Mouse (Mus musculus): Measurements from ENCODE around the gene Gm17324. TPM values are rescaled to one million over a fixed set of nuclear protein-coding genes. Genes with fewer than 3 reads are reported as not detected.
A peak's percentile ranks its signal among the peaks of the same experiment; 100 is the strongest.
"Not testable (repeated sequence)": the region's sequence is repeated elsewhere in the genome, so short reads cannot be mapped to it uniquely, and the experiment has no call there.

The Gm17324 gene
- polyA plus RNA-seq, 1 experiment from 2014 or later = 0.56 TPM

GRCm38 (mm10) chr9:78479308-78479707, 30.7 kb upstream of the Gm17324 start:
- Histone ChIP-seq H3K9ac (0 out of 2 replicates have a peak overlapping the region, but pooled peaks have one; percentile 5), H3K4me1 (peaks cover 16% of the 10 kb centered on the region), H3K4me2 (peak overlapping the region; percentile 64), H3K4me3 (peak overlapping the region; percentile 99), H3K36me3 (peaks cover 30% of the 10 kb centered on the region)
- not testable (repeated sequence) for H3K27ac ChIP-seq; H3K27me3 ChIP-seq; ATAC-seq (ENCODE audit: borderline replicate concordance, extremely low read depth, low FRiP score, low TSS enrichment); H3K9me3 ChIP-seq
- 24% methylated on average over 8 of the region's 8 CpGs for WGBS

GRCm38 (mm10) chr9:78478009-78478605, 29.5 kb upstream of the Gm17324 start:
- H3K9ac ChIP-seq; H3K27me3 ChIP-seq; H3K9me3 ChIP-seq; H3K27ac ChIP-seq; H3K4me3 ChIP-seq; ATAC-seq (ENCODE audit: borderline replicate concordance, extremely low read depth, low FRiP score, low TSS enrichment): not testable (repeated sequence)
- peaks cover 39% of the 10 kb centered on the region for H3K36me3 ChIP-seq
- H3K4me2 ChIP-seq = peak overlapping the region; percentile 12; the same call in 1 of the 2 replicates
- WGBS = 61% methylated on average over 1 of the region's 1 CpGs
- H3K4me1 ChIP-seq = peaks cover 16% of the 10 kb centered on the region

GRCm38 (mm10) chr9:78477021-78477551, 28.5 kb upstream of the Gm17324 start:
- H3K36me3 ChIP-seq = peaks cover 39% of the 10 kb centered on the region
- peaks cover 10% of the 10 kb centered on the region; the same call in 1 of the 2 replicates for H3K4me1 ChIP-seq
- H3K9ac ChIP-seq = no peak overlapping the region
- 5% methylated on average over 5 of the region's 5 CpGs for WGBS
- no peaks in the 10 kb centered on the region for H3K27me3 ChIP-seq
- no peak for ATAC-seq (ENCODE audit: borderline replicate concordance, extremely low read depth, low FRiP score, low TSS enrichment)
- no peak overlapping the region for H3K4me2 ChIP-seq
- H3K9me3 ChIP-seq = no peaks in the 10 kb centered on the region
- H3K4me3 ChIP-seq = no peak overlapping the region
- 0 out of 2 replicates have a peak overlapping the region, but pooled peaks have one; percentile 5 for H3K27ac ChIP-seq

- ATAC-seq (ENCODE audit: borderline replicate concordance, extremely low read depth, low FRiP score, low TSS enrichment) = peak; percentile 2; the same call in 1 of the 2 replicates
- Histone ChIP-seq H3K27me3 (no peaks in the 10 kb centered on the region), H3K4me3 (no peak overlapping the region), H3K36me3 (peaks cover 39% of the 10 kb centered on the region), H3K9me3 (no peaks in the 10 kb centered on the region), H3K9ac (no peak overlapping the region), H3K4me1 (peaks cover 10% of the 10 kb centered on the region; the same call in 1 of the 2 replicates), H3K27ac (peak overlapping the region; percentile 5; the same call in 1 of the 2 replicates), H3K4me2 (no peak overlapping the region)
- 15% methylated on average over 1 of the region's 1 CpGs for WGBS
Observed at GRCm38 (mm10) chr9:78476531-78477020, 28.0 kb upstream of the Gm17324 start.

- no peak for ATAC-seq (ENCODE audit: borderline replicate concordance, extremely low read depth, low FRiP score, low TSS enrichment)
- no peak overlapping the region for H3K27ac ChIP-seq
- H3K36me3 ChIP-seq = peaks cover 44% of the 10 kb centered on the region
- H3K9ac ChIP-seq = no peak overlapping the region
- no peaks in the 10 kb centered on the region for H3K27me3 ChIP-seq
- no peaks in the 10 kb centered on the region for H3K9me3 ChIP-seq
- no peak overlapping the region for H3K4me3 ChIP-seq
- 68% methylated on average over 4 of the region's 4 CpGs for whole genome bisulfite sequencing
- H3K4me1 ChIP-seq = peaks cover 10% of the 10 kb centered on the region; the same call in 1 of the 2 replicates
- no peak overlapping the region for H3K4me2 ChIP-seq
Observed at GRCm38 (mm10) chr9:78475873-78476272, 27.3 kb upstream of the Gm17324 start.

GRCm38 (mm10) chr9:78475383-78475780, 26.8 kb upstream of the Gm17324 start:
- Histone ChIP-seq H3K27me3 (no peaks in the 10 kb centered on the region), H3K36me3 (peaks cover 48% of the 10 kb centered on the region), H3K4me2 (no peak overlapping the region), H3K27ac (no peak overlapping the region), H3K9ac (no peak overlapping the region), H3K4me1 (peaks cover 10% of the 10 kb centered on the region; the same call in 1 of the 2 replicates), H3K4me3 (no peak overlapping the region), H3K9me3 (no peaks in the 10 kb centered on the region)
- no peak for ATAC-seq (ENCODE audit: borderline replicate concordance, extremely low read depth, low FRiP score, low TSS enrichment)
- 85% methylated on average over 2 of the region's 2 CpGs for WGBS

GRCm38 (mm10) chr9:78474771-78475382, 26.3 kb upstream of the Gm17324 start:
- Histone ChIP-seq H3K4me2 (no peak overlapping the region), H3K27ac (no peak overlapping the region), H3K9ac (no peak overlapping the region), H3K4me3 (no peak overlapping the region), H3K36me3 (peaks cover 49% of the 10 kb centered on the region), H3K4me1 (peaks cover 10% of the 10 kb centered on the region; the same call in 1 of the 2 replicates), H3K9me3 (no peaks in the 10 kb centered on the region), H3K27me3 (no peaks in the 10 kb centered on the region)
- 69% methylated on average over 5 of the region's 5 CpGs for whole genome bisulfite sequencing
- no peak for ATAC-seq (ENCODE audit: borderline replicate concordance, extremely low read depth, low FRiP score, low TSS enrichment)

GRCm38 (mm10) chr9:78474270-78474669, 25.7 kb upstream of the Gm17324 start:
- H3K9ac ChIP-seq = no peak overlapping the region
- H3K4me3 ChIP-seq = no peak overlapping the region
- peaks cover 46% of the 10 kb centered on the region for H3K36me3 ChIP-seq
- H3K4me2 ChIP-seq = no peak overlapping the region
- peaks cover 10% of the 10 kb centered on the region; the same call in 1 of the 2 replicates for H3K4me1 ChIP-seq
- H3K9me3 ChIP-seq = no peaks in the 10 kb centered on the region
- no peak overlapping the region for H3K27ac ChIP-seq
- ATAC-seq (ENCODE audit: borderline replicate concordance, extremely low read depth, low FRiP score, low TSS enrichment) = no peak
- WGBS = 68% methylated on average over 2 of the region's 2 CpGs
- H3K27me3 ChIP-seq = no peaks in the 10 kb centered on the region

- Histone ChIP-seq H3K36me3 (peaks cover 48% of the 10 kb centered on the region), H3K4me2 (no peak overlapping the region), H3K4me1 (0 out of 2 replicates have a peak, but pooled peaks cover 5% of the 10 kb centered on the region), H3K9ac (no peak overlapping the region), H3K27ac (no peak overlapping the region), H3K9me3 (no peaks in the 10 kb centered on the region), H3K27me3 (no peaks in the 10 kb centered on the region), H3K4me3 (no peak overlapping the region)
- WGBS = 81% methylated on average over 8 of the region's 8 CpGs
- ATAC-seq (ENCODE audit: borderline replicate concordance, extremely low read depth, low FRiP score, low TSS enrichment) = no peak
Observed at GRCm38 (mm10) chr9:78473588-78473987, 25.0 kb upstream of the Gm17324 start.

- Histone ChIP-seq H3K9me3 (no peaks in the 10 kb centered on the region), H3K4me3 (no peak overlapping the region), H3K27ac (no peak overlapping the region), H3K9ac (no peak overlapping the region), H3K4me2 (no peak overlapping the region), H3K36me3 (peaks cover 77% of the 10 kb centered on the region), H3K4me1 (no peaks in the 10 kb centered on the region), H3K27me3 (no peaks in the 10 kb centered on the region)
- 89% methylated on average over 3 of the region's 3 CpGs for WGBS
- no peak for ATAC-seq (ENCODE audit: borderline replicate concordance, extremely low read depth, low FRiP score, low TSS enrichment)
Observed at GRCm38 (mm10) chr9:78465725-78466124, 17.1 kb upstream of the Gm17324 start.

GRCm38 (mm10) chr9:78463337-78463736, 14.8 kb upstream of the Gm17324 start:
- no peak overlapping the region for H3K4me3 ChIP-seq
- 89% methylated on average over 4 of the region's 4 CpGs for WGBS
- H3K27ac ChIP-seq = no peak overlapping the region
- peaks cover 76% of the 10 kb centered on the region for H3K36me3 ChIP-seq
- H3K4me2 ChIP-seq = no peak overlapping the region
- no peak overlapping the region for H3K9ac ChIP-seq
- no peaks in the 10 kb centered on the region for H3K27me3 ChIP-seq
- H3K9me3 ChIP-seq = no peaks in the 10 kb centered on the region
- ATAC-seq (ENCODE audit: borderline replicate concordance, extremely low read depth, low FRiP score, low TSS enrichment) = no peak
- no peaks in the 10 kb centered on the region for H3K4me1 ChIP-seq

- H3K4me3 ChIP-seq = no peak overlapping the region
- no peaks in the 10 kb centered on the region for H3K4me1 ChIP-seq
- no peak overlapping the region for H3K4me2 ChIP-seq
- no peak overlapping the region for H3K9ac ChIP-seq
- H3K27ac ChIP-seq = no peak overlapping the region
- no peaks in the 10 kb centered on the region for H3K9me3 ChIP-seq
- H3K36me3 ChIP-seq = peaks cover 61% of the 10 kb centered on the region
- ATAC-seq (ENCODE audit: borderline replicate concordance, extremely low read depth, low FRiP score, low TSS enrichment) = no peak
- H3K27me3 ChIP-seq = no peaks in the 10 kb centered on the region
- 92% methylated on average over 8 of the region's 8 CpGs for WGBS
Observed at GRCm38 (mm10) chr9:78457026-78457425, 8.4 kb upstream of the Gm17324 start.

Measured in lung, embryonic 15.5 days (tissue).